Comparison of ENCODE assay signal across 21 mouse cellular contexts in the genomic region with DNA sequence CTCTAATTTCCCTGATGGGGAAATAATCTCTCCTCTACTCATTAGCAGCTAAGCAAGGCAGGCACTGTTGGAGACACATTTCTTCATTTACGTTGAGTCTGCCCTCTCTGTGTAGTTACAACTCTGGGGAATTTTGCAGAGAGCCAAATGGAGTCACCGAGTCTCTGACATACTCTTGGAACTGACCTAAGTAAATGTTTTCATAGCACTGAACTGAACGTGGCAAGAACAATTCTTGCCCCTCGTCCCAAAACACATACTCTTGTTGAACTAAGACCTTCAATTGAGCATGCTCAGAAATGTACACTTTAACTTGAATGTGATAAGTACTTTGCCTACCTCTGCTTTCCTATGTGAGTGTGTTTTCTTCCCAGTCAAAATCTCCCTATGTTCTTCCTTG.
DNase-seq lines count a peak whose midpoint lies in the region; ATAC-seq and TF ChIP-seq lines count a peak whose summit lies in the region.
"Had no signal": no experiment of that assay in that cellular context is flagged by ENCODE, and none has a peak within 500 bp of the region (broad histone marks: within the 10 kb centered on the region; RNA-seq: fewer than 3 reads in every experiment).

No protein-coding gene starts in this region.

- H3K4me1 ChIP-seq in heart, embryonic 11.5 days (ENCODE audit: control insufficient read depth, insufficient read depth, low read length): peaks cover under 1% of the 10 kb centered on the region; the same call in 1 of the 2 replicates
- H3K4me1 ChIP-seq in lung, embryonic 16.5 days (replicated peaks; ENCODE audit: control insufficient read depth, insufficient read depth, low read length): no peaks in the 10 kb centered on the region; the same call in 1 of the 2 replicates
- no peaks in the 10 kb centered on the region; the same call in 1 of the 2 replicates for H3K4me1 ChIP-seq in lung, postnatal 0 days (ENCODE audit: insufficient read depth, low read depth, low read length)
- H3K4me1 ChIP-seq in lung, adult 2 months (ENCODE audit: control insufficient read depth, insufficient read depth, low read length): peaks cover 2% of the 10 kb centered on the region

- 67% methylated on average over 4 of the region's 4 CpGs for WGBS in heart, embryonic 11.5 days (ENCODE audit: insufficient replicate concordance)
- 41% methylated on average over 4 of the region's 4 CpGs for WGBS in lung, embryonic 16.5 days
- 34% methylated on average over 4 of the region's 4 CpGs for WGBS in lung, postnatal 0 days
- 41% methylated on average over 4 of the region's 4 CpGs for WGBS in lung, adult 2 months

- no peak overlapping the region for H3K4me2 ChIP-seq in heart, embryonic 11.5 days
- no peak overlapping the region for H3K4me2 ChIP-seq in lung, embryonic 16.5 days (ENCODE audit: low read depth, low read length)
- no peak overlapping the region for H3K4me2 ChIP-seq in lung, postnatal 0 days (replicated peaks; ENCODE audit: low read depth, low read length)

- no peaks in the 10 kb centered on the region for H3K9me3 ChIP-seq in heart, embryonic 11.5 days (replicated peaks; ENCODE audit: control insufficient read depth, low read length)
- H3K9me3 ChIP-seq in lung, embryonic 16.5 days (ENCODE audit: control insufficient read depth, low read length): no peaks in the 10 kb centered on the region
- H3K9me3 ChIP-seq in lung, postnatal 0 days (ENCODE audit: low read length): no peaks in the 10 kb centered on the region

- TF ChIP-seq EP300 in lung, postnatal 0 days (IDR thresholded peaks at IDR 0.05): no peak

- H3K27ac ChIP-seq in heart, embryonic 11.5 days (ENCODE audit: low read depth, low read length): no peak overlapping the region
- peak overlapping the region; percentile 42; the same call in 1 of the 2 replicates for H3K27ac ChIP-seq in lung, embryonic 16.5 days (ENCODE audit: low read length)
- H3K27ac ChIP-seq in lung, postnatal 0 days (ENCODE audit: low read length): no peak overlapping the region

- no peak overlapping the region for H3K9ac ChIP-seq in heart, embryonic 11.5 days (ENCODE audit: low read depth, low read length)
- no peak overlapping the region for H3K9ac ChIP-seq in lung, embryonic 16.5 days (ENCODE audit: low read length)
- H3K9ac ChIP-seq in lung, postnatal 0 days (replicated peaks; ENCODE audit: low read depth): no peak overlapping the region

- TF ChIP-seq POLR2A in lung, adult 2 months (IDR thresholded peaks at IDR 0.05; ENCODE audit: borderline replicate concordance, extremely low read depth, low read depth, low read length): no peak

- H3K36me3 ChIP-seq in heart, embryonic 11.5 days (ENCODE audit: control insufficient read depth, insufficient read depth, low read length): no peaks in the 10 kb centered on the region
- H3K36me3 ChIP-seq in lung, embryonic 16.5 days (ENCODE audit: control insufficient read depth, insufficient read depth, low read length): no peaks in the 10 kb centered on the region
- no peaks in the 10 kb centered on the region for H3K36me3 ChIP-seq in lung, postnatal 0 days (ENCODE audit: insufficient read depth, low read length)
- H3K36me3 ChIP-seq: G1E had no signal

- no peak for ATAC-seq in heart, embryonic 11.5 days (replicated peaks; ENCODE audit: insufficient number of reproducible peaks, low FRiP score, low TSS enrichment)
- ATAC-seq in lung, embryonic 16.5 days (ENCODE audit: low read depth): peak; percentile 51
- ATAC-seq in lung, postnatal 0 days: peak; percentile 60
- ATAC-seq: activated CD4-positive, CD25-positive, alpha-beta regulatory T cell, adult 4 months; CD4-positive, CD25-positive, alpha-beta regulatory T cell, adult 4 months; Patski had no signal

- H3K4me3 ChIP-seq in heart, embryonic 11.5 days (ENCODE audit: low read depth, low read length): no peak overlapping the region
- H3K4me3 ChIP-seq in lung, embryonic 16.5 days (ENCODE audit: low read length): no peak overlapping the region
- H3K4me3 ChIP-seq in lung, postnatal 0 days (ENCODE audit: low read depth, low read length): no peak overlapping the region
- no peak overlapping the region for H3K4me3 ChIP-seq in lung, adult 2 months (replicated peaks; ENCODE audit: extremely low read depth, low read depth, low read length)

- TF ChIP-seq CTCF in lung, postnatal 0 days (IDR thresholded peaks at IDR 0.05): no peak
- TF ChIP-seq CTCF in lung, adult 2 months (IDR thresholded peaks at IDR 0.05; ENCODE audit: insufficient read depth, low read length): no peak

- peak; percentile 51 for DNase-seq in heart, adult 11 months
- no peak for DNase-seq in lung, postnatal 36 days
- DNase-seq in lung, postnatal 0 days (ENCODE audit: low spot score): peak; percentile 43
- DNase-seq in lung, adult 2 months: no peak
- DNase-seq: adrenal gland, adult 2 months; adrenal gland, adult 8-10 months; adrenal gland, postnatal 10 days; adrenal gland, postnatal 14 days; adrenal gland, postnatal 25 days; adrenal gland, postnatal 36 days; B cell, adult 2 months; cerebellum, adult 11 months; cerebellum, adult 11-12 months; cerebellum, adult 18-20 months had no signal

- no peaks in the 10 kb centered on the region for H3K27me3 ChIP-seq in heart, embryonic 11.5 days (ENCODE audit: control insufficient read depth, insufficient read depth, low read length)
- no peaks in the 10 kb centered on the region for H3K27me3 ChIP-seq in lung, embryonic 16.5 days (ENCODE audit: control insufficient read depth, insufficient read depth, low read depth, low read length)
- H3K27me3 ChIP-seq in lung, postnatal 0 days (replicated peaks; ENCODE audit: insufficient read depth, low read length): no peaks in the 10 kb centered on the region
- H3K27me3 ChIP-seq: CH12.LX, Patski had no signal

Comparison
In these comparisons a context has a peak if more than half of its experiments do, and no peak if none do; other contexts are left out.
1. DNase-seq: peak in heart, adult 11 months (single experiment) and lung, postnatal 0 days (single experiment); none in lung, postnatal 36 days (single experiment) and lung, adult 2 months (single experiment).